Mouse (Mus musculus) 416B (cell line): ENCODE measurements around the gene Hsd11b2.

Experiments used
- DNase-seq: peaks from one replicate; pipeline ENCODE4 v3.0.0; 2011; ENCODE audit warnings: low read depth

The Hsd11b2 gene

DNA sequence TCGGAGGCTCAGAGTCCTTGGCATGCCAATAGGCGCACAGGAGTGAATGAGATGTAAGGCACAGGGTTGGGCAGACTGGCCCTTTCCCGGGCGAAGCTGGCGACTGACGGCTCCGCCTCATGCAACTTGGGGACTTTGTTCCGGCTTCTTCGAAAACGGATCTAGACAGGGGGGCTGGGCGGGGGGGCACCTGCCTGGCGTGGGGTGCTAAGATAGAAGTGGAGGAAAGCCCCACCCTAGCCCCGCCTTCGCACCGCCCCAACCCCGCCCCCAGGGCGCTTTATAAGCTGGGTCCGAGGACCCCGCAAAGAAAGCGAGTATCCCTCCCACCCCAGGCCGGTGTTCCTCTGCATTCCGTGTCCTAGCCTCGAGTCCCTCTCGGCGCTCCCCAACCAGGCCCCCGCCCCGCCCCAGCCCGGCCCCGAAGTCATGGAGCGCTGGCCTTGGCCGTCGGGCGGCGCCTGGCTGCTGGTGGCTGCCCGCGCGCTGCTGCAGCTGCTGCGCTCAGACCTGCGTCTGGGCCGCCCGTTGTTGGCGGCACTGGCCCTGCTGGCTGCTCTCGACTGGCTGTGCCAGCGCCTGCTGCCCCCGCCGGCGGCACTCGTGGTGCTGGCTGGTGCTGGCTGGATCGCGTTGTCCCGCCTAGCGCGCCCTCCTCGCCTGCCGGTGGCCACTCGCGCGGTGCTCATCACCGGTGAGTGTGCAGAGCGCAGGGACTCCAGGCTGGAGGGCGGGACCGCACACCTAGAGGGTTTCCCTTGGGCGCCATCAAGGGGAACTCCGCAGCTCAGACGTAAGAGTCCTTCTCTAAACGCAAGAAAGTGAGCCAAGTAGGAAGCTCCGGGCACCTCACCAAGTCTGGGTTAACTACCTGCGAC is at the start of gene Hsd11b2:
Hsd11b2 (plus strand) TSS at position 320 of the 878 bp plus-strand sequence.
- DNase-seq: peak; percentile 37

DNA sequence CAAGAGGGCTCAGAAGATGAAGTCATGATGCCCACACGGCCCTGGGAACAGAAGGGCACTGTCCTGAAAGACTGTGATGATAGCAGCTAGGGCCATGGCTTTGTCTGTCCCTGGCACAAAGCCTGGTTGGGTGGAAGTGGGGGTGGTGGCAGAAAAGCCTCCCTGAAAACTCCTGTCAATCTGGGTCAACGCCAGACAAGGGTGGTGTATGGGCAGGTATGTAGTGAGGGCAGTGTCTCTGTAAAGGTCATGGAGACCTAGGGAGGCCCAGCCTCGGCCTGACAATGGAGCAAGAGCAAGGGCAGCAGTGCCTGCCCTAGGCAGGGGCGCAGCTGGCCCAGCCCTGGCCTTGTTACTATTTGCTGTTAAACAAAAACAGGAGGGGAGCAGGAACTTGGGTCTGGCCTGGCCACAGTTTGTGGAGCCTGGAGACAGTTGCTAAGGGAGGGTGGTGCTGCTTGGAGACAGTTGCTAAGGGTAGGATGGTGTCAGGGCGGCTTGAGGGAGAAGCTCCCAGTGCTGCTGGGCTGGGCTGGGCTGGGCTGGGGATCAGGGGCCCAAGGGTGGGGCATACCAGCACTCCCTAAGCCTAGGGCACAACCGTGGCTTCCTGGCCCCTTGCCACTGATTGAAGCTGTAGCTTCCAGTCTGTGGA is 49.4 kb upstream of the Hsd11b2 start:
- DNase-seq: no peak

DNA sequence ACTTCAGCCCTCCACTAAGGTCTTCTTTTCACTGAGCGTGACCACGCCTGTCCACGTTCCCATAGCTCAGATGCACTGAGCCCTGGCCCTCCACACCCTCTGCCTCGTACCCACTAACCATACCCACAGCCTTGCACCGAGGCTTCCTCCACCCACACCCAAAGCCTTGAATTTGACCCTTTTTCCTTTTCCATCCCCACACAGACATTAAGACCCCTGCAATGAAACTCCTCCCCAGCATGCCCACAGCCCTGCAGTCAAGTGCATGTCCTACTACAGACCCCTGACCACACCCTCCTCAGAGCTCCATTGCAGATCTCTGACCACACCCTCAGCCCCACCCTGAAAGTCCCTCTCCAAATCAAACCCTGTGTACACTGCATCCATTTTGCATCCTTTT is 48.7 kb upstream of the Hsd11b2 start:
- no peak for DNase-seq

DNA sequence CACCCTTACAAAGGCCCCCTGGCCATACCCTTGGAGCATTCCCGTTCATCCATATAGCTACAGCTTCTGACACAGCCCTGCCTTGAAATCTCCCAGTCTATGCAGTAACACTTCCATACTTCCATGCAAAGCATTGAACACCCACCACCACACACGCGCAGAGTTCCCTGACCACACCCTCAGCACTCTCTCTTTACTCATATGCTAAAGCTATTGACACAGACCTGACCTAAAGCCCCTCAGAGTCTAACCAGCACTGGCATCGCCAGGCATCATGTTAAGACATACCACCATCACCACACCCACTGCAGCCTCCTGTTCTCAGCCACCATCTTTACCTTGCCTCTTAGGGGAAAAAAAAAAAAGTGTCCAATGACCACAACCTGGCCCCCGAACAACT is 48.3 kb upstream of the Hsd11b2 start:
- no peak for DNase-seq

DNA sequence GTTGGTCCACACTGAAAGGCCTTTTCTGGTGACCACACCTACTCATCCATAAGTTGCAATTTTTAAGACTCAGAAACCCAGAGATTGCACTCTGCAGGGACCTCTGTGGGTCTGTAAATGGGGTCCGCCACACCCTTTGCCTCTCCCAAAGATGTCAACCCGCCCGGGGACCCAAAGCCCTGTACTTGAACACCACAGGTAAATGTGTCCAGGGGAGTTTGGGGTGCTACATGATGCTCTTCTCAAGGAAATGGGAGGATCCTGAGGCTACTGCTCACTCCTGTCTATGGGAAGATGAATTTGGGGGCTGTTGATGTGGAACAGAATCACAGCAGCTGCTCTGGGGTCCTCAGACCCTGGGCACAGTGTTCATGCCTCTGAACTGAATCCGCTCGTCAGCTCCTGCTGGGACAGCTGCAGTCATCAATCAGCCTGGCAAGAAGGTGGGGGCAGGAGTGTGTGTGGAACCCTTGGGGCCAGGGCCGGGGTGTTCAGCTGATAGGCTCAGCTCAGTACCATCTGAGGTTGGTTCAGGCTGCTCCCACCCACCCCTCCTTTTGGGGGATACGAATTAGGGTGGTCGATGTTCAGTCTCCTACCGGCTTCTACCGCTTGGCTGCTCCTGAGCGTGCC is 47.8 kb upstream of the Hsd11b2 start:
- no peak for DNase-seq

DNA sequence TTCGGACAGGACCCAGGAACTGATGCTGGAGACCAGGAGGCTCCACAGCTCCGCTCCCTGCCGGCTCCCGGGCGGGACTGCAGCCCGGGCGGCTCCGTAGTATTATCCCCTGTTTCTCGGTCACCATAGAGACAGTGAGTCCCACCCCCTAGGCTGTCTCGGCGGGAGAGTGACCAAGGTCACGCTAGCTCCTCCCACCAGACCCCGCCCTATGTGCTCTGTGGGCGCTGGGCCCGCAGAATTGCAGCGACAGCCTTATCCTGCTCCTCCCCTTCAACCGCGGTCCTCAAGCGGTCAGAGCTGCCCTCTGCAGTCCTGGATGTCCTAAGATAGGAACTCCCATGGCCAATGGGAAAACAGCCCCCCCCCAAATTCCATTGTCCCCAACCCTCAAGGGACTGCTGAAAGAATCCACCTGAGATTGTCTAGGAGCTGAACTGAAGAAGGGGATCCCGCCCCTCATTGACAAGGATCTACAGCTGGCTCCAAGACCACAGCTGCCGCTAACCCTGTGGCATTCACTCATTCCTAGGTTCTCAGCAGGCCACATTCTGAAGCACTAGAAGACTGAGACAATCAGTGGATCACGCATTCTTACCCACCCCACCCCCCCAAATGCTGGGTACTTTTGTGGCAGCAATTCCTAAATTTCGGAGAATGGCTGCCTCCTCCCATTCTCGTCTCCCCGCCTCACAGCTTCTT is 47.1 kb upstream of the Hsd11b2 start, which contains the start of gene Tppp3:
Tppp3 (minus strand) TSS at position 213 of the 702 bp plus-strand sequence.
- DNase-seq: no peak

DNA sequence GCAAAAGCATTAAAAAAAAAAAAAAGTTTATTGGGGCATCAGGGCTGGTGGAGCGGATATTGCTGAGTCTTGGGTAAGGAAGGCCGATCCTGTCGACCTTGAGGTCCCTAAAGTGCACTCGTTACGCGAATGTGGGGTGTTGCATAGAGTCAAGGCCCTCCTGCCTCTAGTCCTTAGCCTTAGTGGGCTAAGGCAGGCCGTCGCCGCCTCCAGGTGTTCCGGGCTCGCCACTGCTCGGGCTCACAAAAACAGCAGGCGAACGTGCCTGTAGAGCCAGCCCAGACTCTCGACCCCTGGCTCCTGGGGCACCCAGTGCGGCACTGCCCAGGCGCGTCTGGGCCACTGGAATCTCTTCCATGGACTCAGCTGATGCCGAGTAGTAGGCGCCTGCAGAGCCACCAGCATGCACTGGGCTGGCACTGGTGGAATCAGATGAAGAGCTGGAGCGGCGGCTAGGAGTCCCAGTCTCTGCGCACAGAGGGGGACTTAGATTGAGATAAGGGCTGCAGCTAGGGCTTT is 46.1 kb upstream of the Hsd11b2 start:
- no peak for DNase-seq

DNA sequence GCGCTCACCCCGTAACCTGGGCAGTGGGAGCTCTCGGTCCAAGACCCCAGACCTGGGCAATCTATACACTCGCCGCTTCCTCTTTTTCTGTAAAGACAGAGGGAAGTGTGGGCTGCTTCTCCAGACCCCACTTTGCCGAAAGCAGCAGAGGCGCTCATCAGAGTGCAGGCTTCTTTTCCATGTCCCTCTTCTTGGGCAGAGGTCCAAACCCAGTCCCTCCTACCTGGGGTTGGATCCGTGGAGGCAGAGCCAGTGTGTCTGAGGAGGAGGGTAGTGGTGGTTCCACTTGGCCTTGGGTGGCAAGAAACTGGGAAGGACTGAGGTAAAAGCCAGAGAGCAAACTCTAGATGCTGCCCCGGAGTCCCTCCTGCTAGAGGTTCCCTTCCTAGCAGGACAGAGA is 45.6 kb upstream of the Hsd11b2 start:
- DNase-seq: no peak

DNA sequence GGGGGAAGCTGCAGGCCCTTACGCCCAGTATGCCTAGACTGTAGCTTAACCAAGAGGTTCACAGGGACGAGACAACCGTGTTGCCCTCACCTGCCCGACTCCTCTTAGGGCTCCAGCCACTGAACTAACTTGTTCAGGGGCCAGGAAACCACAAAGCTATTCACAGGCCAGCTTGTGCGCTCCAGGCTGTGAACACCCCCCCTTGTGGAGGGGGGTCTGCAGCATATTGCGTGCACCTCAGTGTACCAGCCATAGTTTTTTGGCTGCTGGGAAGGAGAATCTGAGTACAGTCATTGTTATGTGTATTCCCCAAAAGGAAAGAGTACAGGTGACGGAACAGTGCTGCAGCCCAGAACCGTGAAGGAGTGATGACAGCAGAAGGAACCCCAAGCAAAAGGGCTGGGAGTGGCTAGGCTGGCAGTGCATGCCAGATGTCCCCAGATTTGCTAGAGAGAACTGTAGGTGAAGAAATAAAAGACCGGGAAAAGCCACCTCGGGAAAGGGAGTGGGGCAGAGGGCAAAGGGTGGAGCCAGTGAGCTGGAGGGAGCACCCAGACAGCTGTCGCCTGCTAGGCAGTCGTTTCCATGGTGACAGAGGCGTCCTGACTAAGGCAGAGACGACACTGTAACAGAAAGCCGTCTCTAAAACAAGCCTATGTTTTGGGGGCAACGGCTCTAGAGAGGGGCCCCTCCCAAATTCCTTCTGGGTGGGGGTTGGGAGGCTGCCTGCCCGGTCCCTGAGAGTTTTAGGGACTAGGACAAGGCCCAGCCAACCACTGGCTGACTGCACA is 44.5 kb upstream of the Hsd11b2 start:
- no peak for DNase-seq

DNA sequence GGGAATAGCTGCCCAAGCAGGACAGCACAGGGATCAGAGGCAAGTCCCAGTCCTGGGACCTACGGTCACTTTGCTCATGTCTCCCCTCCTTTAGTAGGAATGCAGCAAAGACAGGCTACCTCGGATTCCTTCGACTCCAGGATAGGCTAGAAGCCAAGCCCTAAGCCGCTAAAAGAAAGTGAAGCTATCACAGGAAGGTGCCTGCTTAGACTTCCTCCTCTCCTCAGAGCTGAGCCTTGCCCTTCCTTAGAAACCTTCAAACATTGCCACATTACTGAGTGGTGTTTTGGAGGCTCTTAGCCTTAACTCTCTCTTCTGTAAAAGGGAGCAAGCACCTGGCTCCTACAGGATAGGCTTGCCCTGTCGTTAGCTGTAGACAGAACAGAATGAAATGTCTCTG is 43.9 kb upstream of the Hsd11b2 start:
- no peak for DNase-seq

DNA sequence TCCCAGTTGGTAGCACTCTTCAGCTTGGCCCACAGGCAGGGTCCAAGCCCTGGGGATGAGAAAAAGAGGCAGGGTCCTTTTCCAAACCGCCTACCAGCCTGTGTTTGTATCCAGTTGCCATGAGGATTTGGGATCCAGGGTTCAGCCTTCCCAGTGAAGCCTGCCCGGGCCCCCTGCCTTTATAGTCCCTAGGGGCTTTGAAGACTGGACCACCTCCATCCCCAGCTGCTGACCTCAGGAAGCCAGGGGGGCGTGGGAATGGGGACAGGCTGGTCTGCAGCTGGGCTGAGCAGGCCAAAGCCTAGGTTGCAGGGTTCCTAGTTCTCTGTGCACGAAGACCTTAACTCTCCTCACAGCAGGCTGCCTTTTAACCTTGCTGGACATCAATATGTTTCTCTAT is 43.3 kb upstream of the Hsd11b2 start:
- DNase-seq: no peak

DNA sequence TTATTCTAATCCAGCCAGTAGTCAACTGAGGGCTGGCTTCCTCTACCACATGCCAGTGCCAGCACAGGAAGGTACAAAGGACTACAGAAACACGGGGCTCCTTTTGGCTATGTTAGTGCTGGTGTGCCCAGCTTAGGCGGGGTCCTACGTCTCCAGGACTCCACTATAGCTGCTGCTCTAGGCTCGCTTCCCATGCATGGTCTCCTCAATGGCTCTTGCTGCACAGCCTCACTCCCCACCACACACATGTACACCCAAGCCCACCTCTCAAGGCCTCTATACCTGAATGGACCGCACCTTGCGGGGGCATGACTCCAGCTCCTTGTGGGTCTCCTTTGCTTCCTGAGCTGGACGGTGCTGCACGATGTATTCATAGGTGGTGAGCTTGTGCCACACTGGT is 42.8 kb upstream of the Hsd11b2 start:
- DNase-seq: no peak

DNA sequence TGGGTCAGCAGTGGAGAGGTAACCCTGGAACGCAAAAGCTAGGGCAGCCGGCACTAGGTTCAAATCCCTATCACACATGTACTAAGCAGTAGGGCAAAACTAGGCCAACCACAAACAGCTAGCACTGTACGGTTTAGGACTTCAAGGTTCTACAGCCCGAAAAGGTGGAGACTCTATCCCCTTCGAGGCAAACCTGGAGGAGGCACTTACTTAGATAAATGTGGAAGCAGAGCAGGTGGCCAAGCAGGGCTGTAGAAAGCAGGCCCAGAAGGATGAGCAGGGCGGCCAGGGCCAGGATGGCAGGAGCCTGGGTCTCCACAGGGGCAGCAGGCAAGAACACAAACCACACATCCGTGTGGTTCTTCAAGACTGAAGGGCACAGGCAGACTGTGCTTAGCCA is 42.4 kb upstream of the Hsd11b2 start:
- no peak for DNase-seq

DNA sequence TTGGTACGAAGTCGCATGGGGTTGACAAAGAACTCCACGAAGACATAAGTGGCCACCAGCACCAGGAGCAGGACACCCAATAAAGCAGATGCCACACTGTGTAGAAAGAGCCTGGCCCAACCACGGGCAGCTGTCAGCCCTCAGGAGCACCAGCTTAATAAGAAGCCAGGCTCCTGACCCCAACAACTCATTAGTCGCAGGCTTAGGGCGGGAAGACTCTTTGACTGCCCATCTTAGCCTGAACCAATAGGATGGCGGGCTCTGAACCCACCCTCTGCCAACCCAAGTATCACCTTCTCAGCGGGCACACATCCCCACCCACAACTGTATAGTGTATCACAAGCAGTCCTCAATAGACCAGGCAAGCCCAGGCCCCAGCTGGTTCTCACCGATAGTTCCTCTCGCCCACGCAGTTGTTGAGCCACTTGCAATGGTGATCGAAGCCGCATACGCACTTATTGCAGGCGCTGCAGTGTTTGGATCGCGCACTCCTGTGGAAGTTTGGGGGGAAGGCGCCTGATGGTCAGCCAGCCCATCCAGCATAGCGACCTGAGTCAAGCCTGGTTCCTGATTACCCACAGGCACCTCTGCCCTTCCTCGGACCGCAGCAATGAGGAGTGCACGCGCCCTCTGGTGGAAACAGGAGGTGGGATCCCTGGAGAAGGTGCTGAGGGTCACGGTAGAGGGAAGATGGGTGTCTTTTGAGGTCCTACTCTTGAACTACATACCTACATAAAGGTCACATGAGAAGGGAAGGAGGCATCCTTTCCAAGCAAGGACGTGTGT is 41.7 kb upstream of the Hsd11b2 start:
- peak; percentile 34 for DNase-seq

DNA sequence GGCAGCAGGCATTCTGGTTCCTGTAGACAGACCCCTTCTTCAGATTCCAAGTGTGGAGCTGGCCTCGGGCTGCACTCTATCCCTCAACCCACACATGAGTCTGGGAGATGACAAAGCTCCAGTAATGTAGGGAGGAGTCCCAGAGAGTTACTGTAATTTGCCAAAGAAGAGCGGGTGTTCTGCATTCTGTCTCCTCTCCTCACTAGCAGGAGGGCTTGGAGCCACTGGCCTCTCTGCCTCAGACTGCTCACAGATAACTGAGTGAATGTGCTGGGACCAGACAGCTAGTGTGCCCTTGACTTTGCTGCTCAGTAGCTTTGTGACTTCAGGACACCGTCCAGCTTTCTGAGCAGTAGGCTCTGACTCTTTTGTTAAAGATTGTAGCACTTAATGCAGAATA is 40.8 kb upstream of the Hsd11b2 start:
- no peak for DNase-seq

DNA sequence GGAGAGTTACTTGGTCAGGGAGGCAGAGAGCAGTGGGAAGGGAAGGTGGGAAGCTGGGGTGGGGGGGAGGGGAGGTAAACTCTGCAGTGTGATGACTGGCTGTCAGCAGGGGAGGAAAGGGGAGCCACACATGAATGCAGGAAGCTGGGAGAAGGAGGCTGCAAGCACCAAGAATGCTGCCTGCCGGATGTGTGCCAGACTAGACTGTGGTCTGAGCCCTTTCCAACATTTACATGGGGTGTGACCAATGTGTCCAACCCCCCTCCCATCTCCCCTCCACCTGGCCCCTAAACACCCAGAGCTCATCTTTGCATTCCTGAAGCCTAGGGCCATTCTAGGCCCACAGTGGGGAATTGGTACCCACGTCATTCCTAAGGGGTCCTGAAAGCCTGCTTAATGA is 37.5 kb upstream of the Hsd11b2 start:
- no peak for DNase-seq

DNA sequence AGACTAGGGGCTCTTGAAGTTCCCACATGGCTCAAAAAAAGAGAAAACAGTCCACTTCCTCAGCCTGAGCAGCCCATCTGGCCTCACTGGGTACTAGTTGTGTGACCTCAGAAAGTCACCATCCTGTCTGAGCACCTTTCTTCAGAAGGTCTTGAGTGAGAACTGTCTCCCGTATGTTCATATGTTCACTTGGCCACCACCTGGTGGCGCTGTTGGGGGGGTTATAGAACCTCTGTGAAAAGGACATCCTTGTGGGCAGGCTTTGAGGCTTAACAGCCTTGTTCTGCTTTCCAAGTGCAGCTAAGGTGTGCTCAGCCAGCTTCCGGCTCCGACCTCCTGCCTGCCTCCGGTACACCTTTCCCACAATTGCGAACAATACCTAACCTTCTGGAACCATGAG is 37.1 kb upstream of the Hsd11b2 start:
- DNase-seq: peak; percentile 77

DNA sequence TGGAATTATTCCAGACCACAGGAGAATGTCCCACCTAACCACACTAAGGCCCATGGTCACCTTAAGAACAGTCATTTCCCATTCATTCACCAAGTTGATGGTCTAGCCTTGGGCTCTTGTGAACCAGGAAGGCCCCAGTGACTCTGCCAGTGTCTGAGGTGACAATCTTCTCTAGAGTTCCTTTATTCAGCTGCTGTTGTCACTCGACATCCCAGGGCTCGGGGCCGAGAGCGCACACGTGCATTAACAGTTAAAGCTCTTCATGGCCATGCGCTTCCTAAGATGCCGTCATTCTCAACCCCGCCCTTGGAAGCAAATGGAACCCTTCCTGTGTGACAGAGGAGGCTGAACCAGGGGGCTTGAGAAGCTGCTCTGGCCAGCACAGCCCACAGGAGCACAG is 36.4 kb upstream of the Hsd11b2 start:
- DNase-seq: no peak

DNA sequence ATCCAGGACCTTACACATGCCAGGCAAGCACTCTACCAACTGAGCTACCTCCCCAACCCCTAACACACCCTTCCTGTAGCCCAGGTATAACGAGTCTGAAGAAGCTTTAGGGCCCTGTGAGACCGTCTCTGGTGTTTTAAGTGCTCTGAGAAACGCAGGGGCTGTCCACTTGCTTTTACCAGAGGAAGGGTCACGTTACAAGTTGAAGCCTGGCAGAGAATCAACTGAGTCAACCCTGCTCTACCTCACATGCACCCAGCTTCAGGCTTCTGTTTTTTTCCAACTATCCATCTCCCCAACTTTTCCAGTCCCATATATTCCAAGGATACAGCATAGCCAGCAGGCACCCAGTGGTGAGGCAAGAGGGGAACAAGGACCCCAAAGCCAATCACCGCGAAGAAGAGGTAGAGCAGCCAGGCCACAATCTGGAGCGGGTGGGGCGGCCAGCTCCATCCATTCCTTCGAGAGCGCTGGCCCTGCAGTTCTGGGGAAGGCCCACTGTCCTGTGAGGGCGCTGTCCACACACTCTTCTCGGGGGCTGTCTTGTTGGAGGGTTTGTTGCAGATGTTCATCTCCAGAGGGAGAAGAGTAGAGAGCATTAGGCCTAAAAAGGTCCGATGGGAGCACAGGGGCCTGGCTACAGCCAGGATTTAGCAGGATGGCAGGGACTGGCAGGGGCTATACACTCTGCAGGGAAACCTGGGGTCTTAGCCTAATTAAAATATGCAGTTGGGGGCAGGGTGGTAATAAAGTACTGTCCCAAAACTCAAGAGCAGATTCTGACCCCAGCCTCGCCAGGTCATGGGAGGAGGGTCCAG is 35.1 kb upstream of the Hsd11b2 start:
- DNase-seq: no peak

DNA sequence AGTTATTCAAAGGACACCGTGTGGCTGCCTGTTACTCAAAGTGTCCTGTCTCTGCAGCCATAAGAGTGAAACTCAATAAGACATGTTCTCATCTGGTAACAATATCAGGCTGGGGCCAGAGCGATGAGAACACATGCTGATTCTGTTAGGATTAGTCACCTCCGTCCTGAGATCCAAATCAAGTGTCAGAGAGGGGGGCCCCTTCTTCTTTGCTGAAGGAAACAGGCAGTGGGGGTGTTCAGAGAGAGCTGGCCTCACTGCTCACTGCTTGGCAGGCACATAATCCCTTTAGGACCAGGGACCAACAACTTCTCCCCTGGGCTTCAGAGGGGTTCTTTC is 34.6 kb upstream of the Hsd11b2 start:
- no peak for DNase-seq
